Mouse (Mus musculus) MEL (cell line): ENCODE results near the gene Zfp536. TPM values are rescaled to one million over a fixed set of nuclear protein-coding genes. Genes with fewer than 3 reads are reported as not detected.

Experiments
- DNase-seq: peaks from one replicate; pipeline ENCODE4 v3.0.0; 2011; ENCODE audit warnings: low read depth, low spot score
- H3K27ac ChIP-seq: 2 replicates; pipeline ENCODE4 v1.5.1; 2012; ENCODE audit warnings: low read depth, mild to moderate bottlenecking, control low read depth, low read length, moderate library complexity; ENCODE audit not compliant: control insufficient read depth
- H3K27me3 ChIP-seq, 2 experiments: fragments of 150-350 bp in 1 of 2; sonication (generic) in 1 of 2; 2 replicates each; pipeline ENCODE4 v1.6.1; 2012; ENCODE audit warnings: low read length in 2 of 2, mild to moderate bottlenecking in 2 of 2, improper control_type of control experiment in 1 of 2, moderate library complexity in 1 of 2; ENCODE audit not compliant: insufficient read depth in 2 of 2, control insufficient read depth in 1 of 2
- H3K36me3 ChIP-seq, 2 experiments: 2 replicates each; pipeline ENCODE4 v1.6.1; 2012 to 2014; ENCODE audit warnings: low read length in 2 of 2, improper control_type of control experiment in 1 of 2, inconsistent platforms in 1 of 2, mild to moderate bottlenecking in 1 of 2; ENCODE audit not compliant: insufficient read depth in 2 of 2, control insufficient read depth in 1 of 2
- H3K4me1 ChIP-seq, 2 experiments: fragments of 150-350 bp in 1 of 2; sonication (generic) in 1 of 2; 2 replicates each; pipeline ENCODE4 v1.6.1; 2012; ENCODE audit warnings: low read length in 2 of 2, improper control_type of control experiment in 1 of 2, mild to moderate bottlenecking in 1 of 2; ENCODE audit not compliant: insufficient read depth in 2 of 2, control insufficient read depth in 1 of 2
- H3K4me3 ChIP-seq, 2 experiments: fragments of 150-350 bp in 1 of 2; sonication (generic) in 1 of 2; 2 replicates each; pipeline ENCODE4 v1.5.1; 2012; ENCODE audit warnings: low read depth in 2 of 2, low read length in 2 of 2, mild to moderate bottlenecking in 2 of 2, moderate library complexity in 2 of 2, control low read depth in 1 of 2, improper control_type of control experiment in 1 of 2; ENCODE audit not compliant: control insufficient read depth in 1 of 2, insufficient read depth in 1 of 2
- H3K79me2 ChIP-seq: 2 replicates; pipeline ENCODE4 v1.6.1; 2012; ENCODE audit warnings: mild to moderate bottlenecking, low read length, moderate library complexity; ENCODE audit not compliant: control insufficient read depth, poor library complexity, insufficient read depth
- H3K9ac ChIP-seq: 2 replicates; pipeline ENCODE4 v1.6.1; 2012; ENCODE audit warnings: low read depth, mild to moderate bottlenecking, control low read depth, low read length, moderate library complexity; ENCODE audit not compliant: control insufficient read depth, poor library complexity, severe bottlenecking
- H3K9me3 ChIP-seq: fragments of 150-350 bp; sonication (generic); replicated peaks from 2 replicates; pipeline ENCODE4 v1.6.1; 2012; ENCODE audit warnings: mild to moderate bottlenecking, low read length, improper control_type of control experiment, moderate library complexity; ENCODE audit not compliant: insufficient read depth
- BHLHE40 ChIP-seq: IDR thresholded peaks from 2 replicates; pipeline ENCODE4 v1.6.1; 2012; ENCODE audit warnings: low read depth, mild to moderate bottlenecking, inconsistent platforms, low read length, improper control_type of control experiment, borderline replicate concordance
- CHD1 ChIP-seq: IDR thresholded peaks from 2 replicates; pipeline ENCODE4 v1.6.1; 2012; ENCODE audit warnings: low read depth, mild to moderate bottlenecking, inconsistent platforms, low read length, improper control_type of control experiment
- CHD2 ChIP-seq: IDR thresholded peaks from 2 replicates; pipeline ENCODE4 v1.6.1; 2011; ENCODE audit warnings: low read length, improper control_type of control experiment
- E2F4 ChIP-seq: IDR thresholded peaks from 2 replicates; pipeline ENCODE4 v1.6.1; 2011; ENCODE audit warnings: low read depth, low read length, improper control_type of control experiment, borderline replicate concordance
- EP300 ChIP-seq, 2 experiments: IDR thresholded peaks; 2 replicates each; pipeline ENCODE4 v1.6.1; 2011; ENCODE audit warnings: improper control_type of control experiment in 2 of 2, low read length in 2 of 2, low read depth in 1 of 2, mild to moderate bottlenecking in 1 of 2
- ETS1 ChIP-seq: IDR thresholded peaks from 2 replicates; pipeline ENCODE4 v1.6.1; 2012; ENCODE audit warnings: low read depth, mild to moderate bottlenecking, inconsistent platforms, low read length, improper control_type of control experiment, moderate library complexity
- GABPA ChIP-seq: IDR thresholded peaks from 2 replicates; pipeline ENCODE4 v1.6.1; 2012; ENCODE audit warnings: low read depth, mild to moderate bottlenecking, inconsistent platforms, low read length, improper control_type of control experiment, moderate library complexity
- GATA1 ChIP-seq: IDR thresholded peaks from 2 replicates; pipeline ENCODE4 v1.6.1; 2011; ENCODE audit warnings: low read depth, low read length, improper control_type of control experiment
- HCFC1 ChIP-seq: IDR thresholded peaks from 2 replicates; pipeline ENCODE4 v1.6.1; 2012; ENCODE audit warnings: low read depth, mild to moderate bottlenecking, inconsistent platforms, low read length, improper control_type of control experiment, moderate library complexity
- JUND ChIP-seq: IDR thresholded peaks from 2 replicates; pipeline ENCODE4 v1.6.1; 2011; ENCODE audit warnings: low read depth, mild to moderate bottlenecking, improper control_type of control experiment, low read length
- KAT2A ChIP-seq: conservative IDR thresholded peaks from 2 replicates; pipeline ENCODE4 v1.6.1; 2012; ENCODE audit warnings: low read depth, low read length, improper control_type of control experiment, inconsistent platforms
- MAZ ChIP-seq: IDR thresholded peaks from 2 replicates; pipeline ENCODE4 v1.6.1; 2012; ENCODE audit warnings: low read depth, mild to moderate bottlenecking, inconsistent platforms, low read length, improper control_type of control experiment
- MXI1 ChIP-seq: IDR thresholded peaks from 2 replicates; pipeline ENCODE4 v1.6.1; 2011; ENCODE audit warnings: mild to moderate bottlenecking, low read depth, low read length, improper control_type of control experiment
- MYB ChIP-seq: IDR thresholded peaks from 2 replicates; pipeline ENCODE4 v1.6.1; 2011; ENCODE audit warnings: mild to moderate bottlenecking, low read depth, low read length, improper control_type of control experiment
- MYC ChIP-seq: IDR thresholded peaks from 2 replicates; pipeline ENCODE4 v1.6.1; 2011; ENCODE audit warnings: low read depth, mild to moderate bottlenecking, low read length, improper control_type of control experiment, moderate library complexity
- NRF1 ChIP-seq: IDR thresholded peaks from 2 replicates; pipeline ENCODE4 v1.6.1; 2014; ENCODE audit warnings: low read depth, mild to moderate bottlenecking, inconsistent platforms, low read length, improper control_type of control experiment, moderate library complexity; ENCODE audit not compliant: poor library complexity, insufficient read depth, severe bottlenecking
- POLR2A ChIP-seq, 2 experiments: IDR thresholded peaks; 2 replicates each; pipeline ENCODE4 v1.6.1; 2011 to 2012; ENCODE audit warnings: low read length in 2 of 2, mild to moderate bottlenecking in 2 of 2, control low read depth in 1 of 2, improper control_type of control experiment in 1 of 2, low read depth in 1 of 2, moderate library complexity in 1 of 2; ENCODE audit not compliant: control insufficient read depth in 1 of 2, insufficient read depth in 1 of 2, poor library complexity in 1 of 2
- POLR2AphosphoS2 ChIP-seq: IDR thresholded peaks from 2 replicates; pipeline ENCODE4 v1.6.1; 2011; ENCODE audit warnings: low read length, improper control_type of control experiment
- POLR2AphosphoS5 ChIP-seq: IDR thresholded peaks from 2 replicates; pipeline ENCODE4 v1.6.1; 2012; ENCODE audit warnings: low read depth, borderline replicate concordance, mild to moderate bottlenecking, inconsistent platforms, low read length, moderate library complexity, mixed read lengths
- RAD21 ChIP-seq: IDR thresholded peaks from 2 replicates; pipeline ENCODE4 v1.6.1; 2011; ENCODE audit warnings: mild to moderate bottlenecking, low read depth, low read length, improper control_type of control experiment
- SIN3A ChIP-seq: IDR thresholded peaks from 2 replicates; pipeline ENCODE4 v1.6.1; 2012; ENCODE audit warnings: low read length, improper control_type of control experiment, inconsistent platforms
- SMC3 ChIP-seq: IDR thresholded peaks from 2 replicates; pipeline ENCODE4 v1.6.1; 2011; ENCODE audit warnings: low read depth, low read length, improper control_type of control experiment
- TBP ChIP-seq: IDR thresholded peaks from 2 replicates; pipeline ENCODE4 v1.8.0; 2011; ENCODE audit warnings: low read depth, low read length, improper control_type of control experiment
- TCF12 ChIP-seq: IDR thresholded peaks from 2 replicates; pipeline ENCODE4 v1.6.1; 2014; ENCODE audit warnings: low read depth, mild to moderate bottlenecking, inconsistent platforms, low read length, improper control_type of control experiment, moderate library complexity
- UBTF ChIP-seq: IDR thresholded peaks from 2 replicates; pipeline ENCODE4 v1.6.1; 2012; ENCODE audit warnings: low read depth, mild to moderate bottlenecking, inconsistent platforms, low read length, improper control_type of control experiment, moderate library complexity, borderline replicate concordance; ENCODE audit not compliant: insufficient read depth
- ZKSCAN1 ChIP-seq: IDR thresholded peaks from 2 replicates; pipeline ENCODE4 v1.6.1; 2012; ENCODE audit warnings: low read depth, mild to moderate bottlenecking, inconsistent platforms, low read length, improper control_type of control experiment, moderate library complexity
- ZMIZ1 ChIP-seq: IDR thresholded peaks from 2 replicates; pipeline ENCODE4 v1.6.1; 2012; ENCODE audit warnings: low read depth, mild to moderate bottlenecking, inconsistent platforms, low read length, improper control_type of control experiment, moderate library complexity
- ZNF384 ChIP-seq: IDR thresholded peaks from 2 replicates; pipeline ENCODE4 v1.6.1; 2012; ENCODE audit warnings: low read depth, mild to moderate bottlenecking, inconsistent platforms, low read length, improper control_type of control experiment
- polyA plus RNA-seq, 2 experiments: library from polyadenylated mRNA; stranded (reverse) in 1 of 2; unstranded in 1 of 2; fragments of >175 nt in 1 of 2; fragments of >200 nt in 1 of 2; gene quantifications; 2 replicates each; pipeline versions ENCODE4 v1.2.1 to v1.2.4; 2012; ENCODE audit warnings: low replicate concordance in 2 of 2, low read depth in 1 of 2; ENCODE audit not compliant: insufficient read length in 2 of 2, insufficient read depth in 1 of 2, missing spikeins in 1 of 2
- total RNA-seq: library from RNA; depleted of rRNA; stranded (reverse); fragments of 300-350 nt; gene quantifications from 2 replicates; pipeline ENCODE4 v1.2.3, GENCODE M21; 2012

The Zfp536 gene
- total and polyA plus RNA-seq, 3 experiments, result not detected

DNA sequence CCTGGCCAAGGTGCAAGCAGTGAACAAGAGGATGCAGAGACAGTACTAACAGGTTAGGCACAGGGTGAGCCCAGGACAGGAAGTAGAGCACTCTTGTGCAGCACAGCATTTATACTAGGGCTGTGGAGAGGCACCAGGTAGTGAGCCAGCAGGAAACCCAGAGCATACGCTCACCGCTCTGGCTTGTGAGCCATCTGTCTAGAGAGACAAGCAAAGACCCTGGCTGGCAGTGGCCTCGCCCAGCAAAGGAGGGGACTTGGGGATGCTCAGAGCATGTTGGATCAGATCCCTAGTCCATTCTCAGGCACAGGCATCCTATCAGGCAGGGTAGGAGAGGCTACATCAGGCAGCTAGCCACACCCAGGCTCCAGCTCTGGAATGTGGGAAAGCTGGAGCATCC is 88.2 kb downstream of the Zfp536 start:
- Histone ChIP-seq H3K4me1 (no peaks in the 10 kb centered on the region), H3K27me3 (no peaks in the 10 kb centered on the region), H3K9me3 (no peaks in the 10 kb centered on the region)
- TF ChIP-seq MYC (no peak), HCFC1 (no peak), E2F4 (no peak), MYB (no peak), ETS1 (no peak), UBTF (no peak), POLR2AphosphoS5 (no peak), TCF12 (no peak), MXI1 (no peak), RAD21 (no peak), CHD1 (no peak), JUND (no peak), POLR2AphosphoS2 (no peak), EP300 (IDR thresholded peaks at IDR 0.05; ENCODE audit: low read depth in 1 of 2, low read length in 2 of 2) (no peak), GATA1 (no peak), GABPA (no peak), ZMIZ1 (no peak), TBP (no peak), KAT2A (no peak), CHD2 (no peak)
- TF ChIP-seq, all 39 proteins: peak for 0
- H3K27ac ChIP-seq, result no peak overlapping the region
- H3K9ac ChIP-seq, result no peak overlapping the region
- no peaks in the 10 kb centered on the region for H3K79me2 ChIP-seq
- H3K36me3 ChIP-seq, result no peaks in the 10 kb centered on the region
- H3K4me3 ChIP-seq, result no peak overlapping the region
- DNase-seq, result no peak

DNA sequence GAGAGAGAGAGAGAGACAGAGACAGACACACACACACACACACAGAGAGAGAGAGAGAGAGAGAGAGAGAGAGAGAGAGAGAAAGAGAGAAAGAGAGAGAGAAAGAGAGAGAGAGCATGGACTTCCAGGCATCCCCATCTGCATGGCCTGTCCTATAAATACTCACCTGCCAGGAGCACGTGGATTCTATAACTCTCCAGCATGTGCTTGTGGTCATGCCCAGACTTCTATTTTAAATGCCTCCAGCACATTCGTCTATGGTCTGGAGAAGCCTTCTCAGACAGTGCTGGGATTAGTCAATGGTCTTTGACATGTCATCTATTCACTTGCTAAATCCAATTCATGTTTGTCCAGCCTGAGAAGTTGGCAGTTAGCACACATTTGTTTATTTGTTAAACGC is 92.1 kb downstream of the Zfp536 start:
- no peaks in the 10 kb centered on the region for H3K9me3 ChIP-seq
- no peaks in the 10 kb centered on the region for H3K27me3 ChIP-seq
- H3K9ac ChIP-seq, result no peak overlapping the region
- TF ChIP-seq SMC3 (no peak), E2F4 (no peak), EP300 (IDR thresholded peaks at IDR 0.05; ENCODE audit: low read depth in 1 of 2, low read length in 2 of 2) (no peak), ZNF384 (no peak), MAZ (no peak), GATA1 (no peak), POLR2A (IDR thresholded peaks at IDR 0.05; ENCODE audit: control insufficient read depth in 1 of 2, insufficient read depth in 1 of 2, low read depth in 1 of 2, low read length in 2 of 2, poor library complexity in 1 of 2) (no peak), BHLHE40 (no peak), POLR2AphosphoS2 (no peak), CHD2 (no peak), SIN3A (no peak), NRF1 (no peak), ZKSCAN1 (no peak), ETS1 (no peak), POLR2AphosphoS5 (no peak), MYC (no peak), MXI1 (no peak)
- no peaks in the 10 kb centered on the region for H3K79me2 ChIP-seq
- H3K4me3 ChIP-seq, result no peak overlapping the region
- no peak for DNase-seq
- no peaks in the 10 kb centered on the region for H3K36me3 ChIP-seq
- no peak overlapping the region for H3K27ac ChIP-seq
- H3K4me1 ChIP-seq, result no peaks in the 10 kb centered on the region
